Mouse (Mus musculus): Measurements from ENCODE around the gene Cmip. TPM values are rescaled to one million over a fixed set of nuclear protein-coding genes. Genes with fewer than 3 reads are reported as not detected.

The Cmip gene
- 87.3 and 90.2 TPM in 2 replicates for polyA plus RNA-seq (2015; fragmentation: Nextera tagmentation; extraction: Ambion mirVana)

DNA sequence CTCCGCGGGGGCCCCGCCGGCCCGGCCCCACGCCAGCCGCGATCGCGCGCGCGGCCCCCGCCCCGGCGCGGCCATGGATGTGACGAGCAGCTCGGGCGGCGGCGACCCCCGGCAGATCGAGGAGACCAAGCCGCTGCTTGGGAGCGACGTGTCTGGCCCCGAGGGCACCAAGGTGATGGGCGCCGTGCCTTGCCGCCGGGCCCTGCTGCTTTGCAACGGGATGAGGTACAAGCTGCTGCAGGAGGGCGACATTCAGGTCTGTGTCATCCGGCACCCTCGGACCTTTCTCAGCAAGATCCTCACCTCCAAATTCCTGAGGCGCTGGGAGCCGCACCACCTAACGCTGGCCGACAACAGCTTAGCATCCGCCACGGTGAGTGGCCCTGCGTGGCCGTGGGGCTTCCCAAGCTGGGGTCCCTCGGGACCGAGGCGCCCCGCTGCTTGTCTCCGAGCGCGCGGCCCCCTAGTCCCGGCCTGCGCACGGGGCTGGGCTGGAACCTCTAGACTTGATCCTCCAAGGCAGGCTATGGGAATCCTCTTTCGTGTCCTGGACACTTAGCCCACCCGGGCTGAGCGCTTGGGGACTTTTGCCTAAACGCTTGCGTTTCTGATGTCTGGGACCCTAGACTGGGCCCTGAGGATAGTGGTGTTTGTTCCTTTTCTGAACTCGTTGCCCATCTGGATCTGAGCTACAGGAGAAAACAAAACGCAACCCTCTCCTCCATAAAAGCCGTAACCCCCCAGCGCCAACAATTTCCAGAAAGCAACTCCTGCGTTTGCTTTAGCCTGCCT lies at the start of gene Cmip:
Gene Cmip (plus strand): TSS at position 36 of the 792 bp plus-strand sequence.
- Histone ChIP-seq H3K4me3 (peak within 1 kb of the TSS; percentile 98), H3K4me1 (replicated peaks) (peaks cover 45% of the 10 kb centered on the region), H3K4me2 (peak within 1 kb of the TSS; percentile 98), H3K27ac (peak within 1 kb of the TSS; percentile 96), H3K9ac (peak within 1 kb of the TSS; percentile 100), H3K9me3 (no peaks in the 10 kb centered on the region), H3K27me3 (no peaks in the 10 kb centered on the region), H3K36me3 (no peaks in the 10 kb centered on the region)
- peak; percentile 18 for ATAC-seq (ENCODE audit: low FRiP score)
- WGBS = under 1% methylated on average over 54 of the region's 65 CpGs

DNA sequence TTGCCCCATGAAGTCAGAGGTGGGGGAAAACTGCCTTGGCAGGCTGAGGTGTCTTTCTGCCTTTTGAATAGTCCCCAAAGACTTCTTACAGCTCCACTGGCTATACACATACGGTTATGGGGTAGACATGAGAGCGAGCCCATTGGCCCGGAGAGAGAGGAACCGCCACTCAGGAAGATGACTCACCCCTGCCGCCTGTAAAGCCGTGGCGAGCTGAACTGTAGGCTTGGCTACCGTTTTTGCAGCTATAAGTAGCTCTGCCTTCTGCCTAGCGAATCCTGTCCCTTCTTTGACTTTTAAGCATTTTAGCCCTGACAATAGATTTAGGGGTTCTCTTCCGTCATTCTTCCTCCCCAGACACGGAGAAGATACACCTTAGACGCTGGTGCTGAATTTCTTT lies 47.7 kb upstream of the Cmip start:
- Histone ChIP-seq H3K36me3 (peaks cover 22% of the 10 kb centered on the region), H3K9ac (no peak overlapping the region), H3K4me2 (no peak overlapping the region), H3K27ac (no peak overlapping the region), H3K9me3 (no peaks in the 10 kb centered on the region), H3K4me1 (replicated peaks) (no peaks in the 10 kb centered on the region), H3K4me3 (no peak overlapping the region), H3K27me3 (no peaks in the 10 kb centered on the region)
- WGBS = 88% methylated on average over 12 of the region's 12 CpGs
- ATAC-seq (ENCODE audit: low FRiP score) = no peak

- Histone ChIP-seq H3K27me3 (no peaks in the 10 kb centered on the region), H3K36me3 (peaks cover 23% of the 10 kb centered on the region), H3K27ac (no peak overlapping the region), H3K9ac (no peak overlapping the region), H3K9me3 (no peaks in the 10 kb centered on the region), H3K4me3 (no peak overlapping the region), H3K4me1 (replicated peaks) (no peaks in the 10 kb centered on the region), H3K4me2 (no peak overlapping the region)
- no peak for ATAC-seq (ENCODE audit: low FRiP score)
- 91% methylated on average over 11 of the region's 11 CpGs for WGBS
These were observed 44.8 kb upstream of the Cmip start for GRCm38 (mm10) chr8:117212100-117212499.

- Histone ChIP-seq H3K4me2 (no peak overlapping the region), H3K4me3 (no peak overlapping the region), H3K27ac (no peak overlapping the region), H3K4me1 (replicated peaks) (no peaks in the 10 kb centered on the region), H3K36me3 (peaks cover 18% of the 10 kb centered on the region), H3K9ac (no peak overlapping the region), H3K9me3 (no peaks in the 10 kb centered on the region), H3K27me3 (no peaks in the 10 kb centered on the region)
- WGBS = 93% methylated on average over 2 of the region's 2 CpGs
- no peak for ATAC-seq (ENCODE audit: low FRiP score)
These were observed 39.1 kb upstream of the Cmip start for GRCm38 (mm10) chr8:117217724-117218123.

DNA sequence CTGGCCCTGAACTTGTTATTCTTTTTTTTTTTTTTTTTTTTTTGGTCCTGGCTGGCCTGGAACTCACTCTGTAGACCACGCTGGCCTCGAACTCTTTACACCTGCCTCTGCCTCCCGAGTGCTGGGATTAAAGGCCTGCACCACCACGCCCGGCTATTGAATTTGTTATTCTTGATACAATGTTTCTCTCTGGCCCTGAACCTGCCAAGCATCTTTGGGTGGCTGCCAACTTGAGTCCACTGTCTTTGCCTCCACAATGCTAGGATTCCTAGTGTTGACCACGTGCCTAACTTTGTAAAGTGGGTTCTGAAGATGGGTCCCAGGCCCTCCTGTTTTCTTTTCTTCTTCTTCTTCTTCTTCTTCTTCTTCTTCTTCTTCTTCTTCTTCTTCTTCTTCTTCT lies 34.5 kb upstream of the Cmip start:
- Histone ChIP-seq H3K4me2 (no peak overlapping the region), H3K9ac (no peak overlapping the region), H3K4me1 (replicated peaks) (no peaks in the 10 kb centered on the region), H3K9me3 (no peaks in the 10 kb centered on the region), H3K27me3 (no peaks in the 10 kb centered on the region), H3K36me3 (peaks cover 2% of the 10 kb centered on the region; the same call in 1 of the 2 replicates), H3K4me3 (no peak overlapping the region), H3K27ac (no peak overlapping the region)
- 75% methylated on average over 6 of the region's 6 CpGs for whole genome bisulfite sequencing
- ATAC-seq (ENCODE audit: low FRiP score) = no peak

- WGBS = 11% methylated on average over 9 of the region's 9 CpGs
- no peak overlapping the region for H3K27ac ChIP-seq
- no peaks in the 10 kb centered on the region for H3K36me3 ChIP-seq
- no peaks in the 10 kb centered on the region for H3K9me3 ChIP-seq
- no peaks in the 10 kb centered on the region for H3K4me1 ChIP-seq (replicated peaks)
- H3K4me2 ChIP-seq = peak overlapping the region; percentile 50
- no peaks in the 10 kb centered on the region for H3K27me3 ChIP-seq
- H3K4me3 ChIP-seq = peak overlapping the region; percentile 33
- H3K9ac ChIP-seq = no peak overlapping the region
- peak; percentile 79 for ATAC-seq (ENCODE audit: low FRiP score)
These were observed 32.2 kb upstream of the Cmip start for GRCm38 (mm10) chr8:117224630-117225029.

DNA sequence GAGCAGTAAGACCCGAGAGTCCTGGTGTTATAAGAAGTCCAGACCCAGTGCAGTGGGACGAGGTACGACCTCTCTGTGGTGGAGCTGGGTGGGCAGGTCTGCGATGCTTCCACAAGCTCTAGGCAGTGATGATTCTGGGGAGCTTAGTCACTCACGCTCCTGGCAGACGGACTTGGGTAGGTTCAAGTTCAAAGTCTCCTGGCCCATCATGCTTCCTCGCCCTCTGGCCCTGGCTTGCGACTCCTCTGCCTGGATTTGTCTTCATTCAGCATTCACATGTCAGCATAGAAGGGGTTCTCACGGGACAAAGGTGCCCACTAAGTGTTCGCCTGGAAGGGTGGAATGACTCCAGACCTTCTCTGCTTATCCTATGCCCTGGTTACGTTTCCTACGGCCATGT lies 30.6 kb upstream of the Cmip start:
- Histone ChIP-seq H3K9ac (no peak overlapping the region), H3K36me3 (no peaks in the 10 kb centered on the region), H3K9me3 (no peaks in the 10 kb centered on the region), H3K4me3 (no peak overlapping the region), H3K27ac (no peak overlapping the region), H3K4me1 (replicated peaks) (no peaks in the 10 kb centered on the region), H3K27me3 (no peaks in the 10 kb centered on the region), H3K4me2 (no peak overlapping the region)
- no peak for ATAC-seq (ENCODE audit: low FRiP score)
- WGBS = 90% methylated on average over 12 of the region's 12 CpGs

DNA sequence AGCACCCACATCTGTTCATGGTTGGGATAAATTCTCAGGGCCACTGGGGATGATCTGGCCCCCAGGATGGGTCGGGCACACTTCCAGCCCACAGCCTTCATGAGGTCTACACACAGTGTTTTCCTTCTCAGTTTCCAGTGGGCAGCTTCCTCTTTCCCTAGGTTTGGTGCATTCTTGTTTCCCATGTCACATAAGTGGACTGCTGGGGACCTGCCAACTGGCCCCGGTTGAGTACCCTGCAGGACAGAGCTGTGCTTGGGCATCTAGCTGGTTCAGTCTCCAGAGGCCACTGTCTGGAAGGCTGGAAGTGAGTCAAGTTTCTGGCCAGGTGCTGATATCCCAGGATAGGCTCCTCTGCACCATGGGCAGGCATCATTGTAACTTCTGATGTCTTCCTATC lies 29.5 kb upstream of the Cmip start:
- Histone ChIP-seq H3K27me3 (no peaks in the 10 kb centered on the region), H3K4me2 (no peak overlapping the region), H3K4me1 (replicated peaks) (no peaks in the 10 kb centered on the region), H3K9me3 (no peaks in the 10 kb centered on the region), H3K9ac (no peak overlapping the region), H3K27ac (no peak overlapping the region), H3K4me3 (no peak overlapping the region), H3K36me3 (no peaks in the 10 kb centered on the region)
- no peak for ATAC-seq (ENCODE audit: low FRiP score)
- 90% methylated on average over 2 of the region's 2 CpGs for WGBS

GRCm38 (mm10) chr8:117233199-117233598 lies 23.7 kb upstream of the Cmip start:
- ATAC-seq (ENCODE audit: low FRiP score) = no peak
- no peaks in the 10 kb centered on the region for H3K9me3 ChIP-seq
- H3K27ac ChIP-seq = no peak overlapping the region
- no peak overlapping the region for H3K4me2 ChIP-seq
- no peaks in the 10 kb centered on the region for H3K4me1 ChIP-seq (replicated peaks)
- H3K27me3 ChIP-seq = no peaks in the 10 kb centered on the region
- 90% methylated on average over 6 of the region's 7 CpGs for WGBS
- H3K36me3 ChIP-seq = no peaks in the 10 kb centered on the region
- H3K9ac ChIP-seq = no peak overlapping the region
- H3K4me3 ChIP-seq = no peak overlapping the region

DNA sequence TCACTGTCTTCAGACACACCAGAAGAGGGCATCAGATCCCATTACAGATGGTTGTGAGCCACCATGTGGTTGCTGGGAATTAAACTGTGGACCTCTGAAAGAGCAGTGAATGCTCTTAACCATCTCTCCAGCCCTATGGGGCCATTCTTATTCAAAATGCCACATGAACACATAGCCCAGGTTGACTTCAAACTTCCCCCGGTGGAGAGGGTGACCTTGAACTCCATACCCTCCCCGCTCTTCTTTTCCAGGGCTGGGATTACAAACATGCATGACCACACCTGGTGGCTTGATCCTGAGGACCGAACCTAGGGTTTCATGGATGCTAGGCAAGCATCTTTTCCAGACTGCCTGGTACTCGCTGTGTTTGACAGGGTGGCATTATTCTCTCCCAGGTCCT lies 20.3 kb upstream of the Cmip start:
- no peak overlapping the region for H3K9ac ChIP-seq
- H3K4me2 ChIP-seq = no peak overlapping the region
- ATAC-seq (ENCODE audit: low FRiP score) = no peak
- H3K27ac ChIP-seq = no peak overlapping the region
- no peaks in the 10 kb centered on the region for H3K4me1 ChIP-seq (replicated peaks)
- 88% methylated on average over 4 of the region's 4 CpGs for WGBS
- no peaks in the 10 kb centered on the region for H3K36me3 ChIP-seq
- H3K4me3 ChIP-seq = no peak overlapping the region
- no peaks in the 10 kb centered on the region for H3K9me3 ChIP-seq
- H3K27me3 ChIP-seq = no peaks in the 10 kb centered on the region

GRCm38 (mm10) chr8:117240326-117240725 lies 16.5 kb upstream of the Cmip start:
- 87% methylated on average over 5 of the region's 5 CpGs for WGBS
- no peaks in the 10 kb centered on the region for H3K27me3 ChIP-seq
- no peaks in the 10 kb centered on the region for H3K9me3 ChIP-seq
- ATAC-seq (ENCODE audit: low FRiP score) = no peak
- H3K36me3 ChIP-seq = no peaks in the 10 kb centered on the region
- no peak overlapping the region for H3K27ac ChIP-seq
- H3K4me3 ChIP-seq = no peak overlapping the region
- no peaks in the 10 kb centered on the region for H3K4me1 ChIP-seq (replicated peaks)
- no peak overlapping the region for H3K4me2 ChIP-seq
- no peak overlapping the region for H3K9ac ChIP-seq

GRCm38 (mm10) chr8:117240841-117241494 lies 15.9 kb upstream of the Cmip start:
- WGBS = 88% methylated on average over 5 of the region's 5 CpGs
- ATAC-seq (ENCODE audit: low FRiP score) = no peak

GRCm38 (mm10) chr8:117241848-117242247 lies 15.0 kb upstream of the Cmip start:
- no peak overlapping the region for H3K4me3 ChIP-seq
- H3K4me1 ChIP-seq (replicated peaks) = no peaks in the 10 kb centered on the region
- H3K4me2 ChIP-seq = no peak overlapping the region
- no peaks in the 10 kb centered on the region for H3K36me3 ChIP-seq
- H3K27ac ChIP-seq = no peak overlapping the region
- 21% methylated on average over 3 of the region's 3 CpGs for WGBS
- no peaks in the 10 kb centered on the region for H3K27me3 ChIP-seq
- H3K9me3 ChIP-seq = no peaks in the 10 kb centered on the region
- ATAC-seq (ENCODE audit: low FRiP score) = no peak
- H3K9ac ChIP-seq = no peak overlapping the region

More at GRCm38 (mm10) chr8:117240841-117241494, 15.9 kb upstream of the Cmip start:
- no peak overlapping the region for H3K4me2 ChIP-seq
- H3K36me3 ChIP-seq = no peaks in the 10 kb centered on the region
- no peaks in the 10 kb centered on the region for H3K9me3 ChIP-seq
- H3K4me3 ChIP-seq = no peak overlapping the region
- H3K4me1 ChIP-seq (replicated peaks) = no peaks in the 10 kb centered on the region
- H3K9ac ChIP-seq = no peak overlapping the region
- no peak overlapping the region for H3K27ac ChIP-seq
- no peaks in the 10 kb centered on the region for H3K27me3 ChIP-seq

Data from hindbrain, embryonic 13.5 days (tissue).